Mouse (Mus musculus): ENCODE measurements around the gene Rab3a. TPM values are rescaled to one million over a fixed set of nuclear protein-coding genes. Genes with fewer than 3 reads are reported as not detected.

Rab3a gene
- total RNA-seq, 1 experiment = 4.3 TPM

- TF ChIP-seq ZC3H11A (IDR thresholded peaks at IDR 0.05; ENCODE audit: borderline replicate concordance, low read depth, low read length) (no peak), ZNF384 (IDR thresholded peaks at IDR 0.05; ENCODE audit: low read depth, low read length) (no peak), MAFK (IDR thresholded peaks at IDR 0.05; ENCODE audit: insufficient read depth, low read depth, low read length) (no peak), CHD2 (IDR thresholded peaks at IDR 0.05; ENCODE audit: low read depth, low read length) (no peak), HCFC1 (IDR thresholded peaks at IDR 0.05; ENCODE audit: borderline replicate concordance, insufficient read depth, low read length) (no peak)
- no peak overlapping the region for H3K4me3 ChIP-seq (ENCODE audit: insufficient read depth in 1 of 2, low read depth in 1 of 2, low read length in 2 of 2, poor library complexity in 1 of 2, severe bottlenecking in 1 of 2)
- H3K9me3 ChIP-seq (ENCODE audit: control insufficient read depth, insufficient read depth, low read depth, low read length) = no peaks in the 10 kb centered on the region
- H3K36me3 ChIP-seq (ENCODE audit: control insufficient read depth, insufficient read depth, low read length, poor library complexity, severe bottlenecking) = no peaks in the 10 kb centered on the region
- in situ Hi-C loops (cut with MboI; ENCODE audit: low sequenced_read_pairs in 2 of 2, unreplicated experiment in 2 of 2) = no loop called here
- no peak overlapping the region for H3K27ac ChIP-seq (ENCODE audit: insufficient read depth, low read depth, low read length, poor library complexity, severe bottlenecking)
- peaks cover 2 to 10% of the 10 kb centered on the region in 2 experiments; a peak in 2 of 4 replicates for H3K4me1 ChIP-seq (ENCODE audit: control insufficient read depth in 2 of 2, insufficient read depth in 2 of 2, low read length in 2 of 2, poor library complexity in 1 of 2)
- no peak for DNase-seq (ENCODE audit: low read depth, low spot score)
- no peak overlapping the region for H3K9ac ChIP-seq (ENCODE audit: insufficient read depth, low read depth, low read length, poor library complexity, severe bottlenecking)
Measured at GRCm38 (mm10) chr8:70741661-70742060, 12.8 kb upstream of the Rab3a start.

GRCm38 (mm10) chr8:70742176-70742575, 12.3 kb upstream of the Rab3a start:
- no peaks in the 10 kb centered on the region for H3K9me3 ChIP-seq (ENCODE audit: control insufficient read depth, insufficient read depth, low read depth, low read length)
- TF ChIP-seq MAFK (IDR thresholded peaks at IDR 0.05; ENCODE audit: insufficient read depth, low read depth, low read length) (no peak), ZC3H11A (IDR thresholded peaks at IDR 0.05; ENCODE audit: borderline replicate concordance, low read depth, low read length) (no peak), CHD2 (IDR thresholded peaks at IDR 0.05; ENCODE audit: low read depth, low read length) (no peak), HCFC1 (IDR thresholded peaks at IDR 0.05; ENCODE audit: borderline replicate concordance, insufficient read depth, low read length) (no peak), ZNF384 (IDR thresholded peaks at IDR 0.05; ENCODE audit: low read depth, low read length) (no peak)
- H3K9ac ChIP-seq (ENCODE audit: insufficient read depth, low read depth, low read length, poor library complexity, severe bottlenecking) = no peak overlapping the region
- H3K36me3 ChIP-seq (ENCODE audit: control insufficient read depth, insufficient read depth, low read length, poor library complexity, severe bottlenecking) = no peaks in the 10 kb centered on the region
- H3K4me3 ChIP-seq (ENCODE audit: insufficient read depth in 1 of 2, low read depth in 1 of 2, low read length in 2 of 2, poor library complexity in 1 of 2, severe bottlenecking in 1 of 2) = no peak overlapping the region
- peaks cover 2 to 10% of the 10 kb centered on the region in 2 experiments; a peak in 2 of 4 replicates for H3K4me1 ChIP-seq (ENCODE audit: control insufficient read depth in 2 of 2, insufficient read depth in 2 of 2, low read length in 2 of 2, poor library complexity in 1 of 2)
- H3K27ac ChIP-seq (ENCODE audit: insufficient read depth, low read depth, low read length, poor library complexity, severe bottlenecking) = no peak overlapping the region
- no peak for DNase-seq (ENCODE audit: low read depth, low spot score)
- in situ Hi-C loops (cut with MboI; ENCODE audit: low sequenced_read_pairs in 2 of 2, unreplicated experiment in 2 of 2) = no loop called here

DNA sequence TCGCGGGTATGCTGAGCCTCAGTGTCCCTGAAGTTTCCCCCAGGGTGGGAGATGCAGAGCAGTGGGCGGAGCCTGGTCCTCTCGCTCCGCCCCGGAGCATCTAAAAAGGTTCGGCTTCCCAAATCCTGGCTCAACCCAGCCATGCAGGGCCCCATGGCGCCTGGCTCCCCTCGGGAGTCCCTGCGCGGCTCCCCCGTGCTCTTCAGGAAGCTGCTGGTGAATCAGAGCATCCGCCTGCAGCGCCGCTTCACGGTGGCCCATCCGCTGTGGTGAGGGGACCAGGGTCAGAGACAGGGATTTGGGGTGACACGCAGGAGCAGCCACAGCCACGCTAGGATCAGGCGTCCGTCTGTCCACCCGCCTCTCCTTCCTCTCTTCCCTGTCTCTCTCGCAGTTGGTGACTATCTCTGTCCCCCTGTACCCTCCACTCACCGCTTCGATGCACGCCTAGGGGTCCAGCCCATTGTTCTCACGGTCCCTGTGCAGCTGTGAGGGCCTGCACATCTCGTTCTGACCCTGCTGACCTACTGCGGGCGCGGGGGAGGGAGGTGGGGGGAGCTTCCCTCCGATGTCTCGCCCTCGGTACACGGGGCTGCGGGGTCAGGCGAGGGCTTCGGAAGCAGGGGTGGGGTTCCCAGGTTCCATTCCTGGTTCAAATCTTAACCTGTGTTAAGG, 11.4 kb upstream of the Rab3a start:
- no peaks in the 10 kb centered on the region for H3K9me3 ChIP-seq (ENCODE audit: control insufficient read depth, insufficient read depth, low read depth, low read length)
- no peaks in the 10 kb centered on the region for H3K36me3 ChIP-seq (ENCODE audit: control insufficient read depth, insufficient read depth, low read length, poor library complexity, severe bottlenecking)
- peak overlapping the region; percentile 59 to 63 for H3K4me3 ChIP-seq (ENCODE audit: insufficient read depth in 1 of 2, low read depth in 1 of 2, low read length in 2 of 2, poor library complexity in 1 of 2, severe bottlenecking in 1 of 2)
- in situ Hi-C loops (cut with MboI; ENCODE audit: low sequenced_read_pairs in 2 of 2, unreplicated experiment in 2 of 2) = no loop called here
- no peak for DNase-seq (ENCODE audit: low read depth, low spot score)
- H3K27ac ChIP-seq (ENCODE audit: insufficient read depth, low read depth, low read length, poor library complexity, severe bottlenecking) = no peak overlapping the region
- no peak for TF ChIP-seq HCFC1 (IDR thresholded peaks at IDR 0.05; ENCODE audit: borderline replicate concordance, insufficient read depth, low read length)
- H3K4me1 ChIP-seq (ENCODE audit: control insufficient read depth in 2 of 2, insufficient read depth in 2 of 2, low read length in 2 of 2, poor library complexity in 1 of 2) = peaks cover 2 to 11% of the 10 kb centered on the region in 2 experiments; a peak in 2 of 4 replicates
- peak overlapping the region; percentile 35; the same call in 1 of the 2 replicates for H3K9ac ChIP-seq (ENCODE audit: insufficient read depth, low read depth, low read length, poor library complexity, severe bottlenecking)

GRCm38 (mm10) chr8:70743656-70744590, 10.6 kb upstream of the Rab3a start:
- H3K4me1 ChIP-seq (ENCODE audit: control insufficient read depth in 2 of 2, insufficient read depth in 2 of 2, low read length in 2 of 2, poor library complexity in 1 of 2) = peaks cover 2 to 13% of the 10 kb centered on the region in 2 experiments; a peak in 2 of 4 replicates
- H3K9me3 ChIP-seq (ENCODE audit: control insufficient read depth, insufficient read depth, low read depth, low read length) = no peaks in the 10 kb centered on the region
- in situ Hi-C loops (cut with MboI; ENCODE audit: low sequenced_read_pairs in 2 of 2, unreplicated experiment in 2 of 2) = no loop called here
- no peak overlapping the region for H3K27ac ChIP-seq (ENCODE audit: insufficient read depth, low read depth, low read length, poor library complexity, severe bottlenecking)
- peak overlapping the region; percentile 59 to 63; a peak in 3 of 4 replicates for H3K4me3 ChIP-seq (ENCODE audit: insufficient read depth in 1 of 2, low read depth in 1 of 2, low read length in 2 of 2, poor library complexity in 1 of 2, severe bottlenecking in 1 of 2)
- TF ChIP-seq MAFK (IDR thresholded peaks at IDR 0.05; ENCODE audit: insufficient read depth, low read depth, low read length) (no peak), CHD2 (IDR thresholded peaks at IDR 0.05; ENCODE audit: low read depth, low read length) (no peak), ZC3H11A (IDR thresholded peaks at IDR 0.05; ENCODE audit: borderline replicate concordance, low read depth, low read length) (no peak), HCFC1 (IDR thresholded peaks at IDR 0.05; ENCODE audit: borderline replicate concordance, insufficient read depth, low read length) (no peak), ZNF384 (IDR thresholded peaks at IDR 0.05; ENCODE audit: low read depth, low read length) (no peak)
- H3K9ac ChIP-seq (ENCODE audit: insufficient read depth, low read depth, low read length, poor library complexity, severe bottlenecking) = peak overlapping the region; percentile 17; the same call in 1 of the 2 replicates
- DNase-seq (ENCODE audit: low read depth, low spot score) = no peak
- no peaks in the 10 kb centered on the region for H3K36me3 ChIP-seq (ENCODE audit: control insufficient read depth, insufficient read depth, low read length, poor library complexity, severe bottlenecking)
